Mouse (Mus musculus) midbrain, embryonic 16.5 days (tissue): ENCODE results near the gene 4933414I15Rik. TPM values are rescaled to one million over a fixed set of nuclear protein-coding genes. Genes with fewer than 3 reads are reported as not detected.

Source experiments
- ATAC-seq: fragments of 200-750 bp; cut with Nextera tagmentation; 2 replicates; pipeline ENCODE4 v1.8.0; 2017; ENCODE audit warnings: moderate TSS enrichment
- H3K27ac ChIP-seq: fragments of 300-500 bp; sonication (generic); 2 replicates; pipeline ENCODE4 v1.5.1; 2014; ENCODE audit warnings: mild to moderate bottlenecking, low read length, mixed read lengths
- H3K27me3 ChIP-seq: fragments of 300-500 bp; sonication (generic); 2 replicates; pipeline ENCODE4 v1.6.1; 2014; ENCODE audit warnings: low read depth, low read length, mixed read lengths; ENCODE audit not compliant: control insufficient read depth, insufficient read depth
- H3K36me3 ChIP-seq: fragments of 300-500 bp; sonication (generic); 2 replicates; pipeline ENCODE4 v1.6.1; 2014; ENCODE audit warnings: mild to moderate bottlenecking, low read length, moderate library complexity, mixed read lengths; ENCODE audit not compliant: control insufficient read depth, insufficient read depth
- H3K4me1 ChIP-seq: fragments of 300-500 bp; sonication (generic); 2 replicates; pipeline ENCODE4 v1.6.1; 2014; ENCODE audit warnings: mild to moderate bottlenecking, low read length, mixed read lengths; ENCODE audit not compliant: control insufficient read depth, insufficient read depth
- H3K4me2 ChIP-seq: fragments of 300-500 bp; sonication (generic); 2 replicates; pipeline ENCODE4 v1.6.1; 2014; ENCODE audit warnings: mild to moderate bottlenecking, low read length, mixed read lengths
- H3K4me3 ChIP-seq: fragments of 300-500 bp; sonication (generic); 2 replicates; pipeline ENCODE4 v1.5.1; 2014; ENCODE audit warnings: low read depth, mild to moderate bottlenecking, low read length, moderate library complexity, mixed read lengths
- H3K9ac ChIP-seq: fragments of 300-500 bp; sonication (generic); 2 replicates; pipeline ENCODE4 v1.6.1; 2014; ENCODE audit warnings: low read depth, low read length, mixed read lengths
- H3K9me3 ChIP-seq: fragments of 300-500 bp; sonication (generic); replicated peaks from 2 replicates; pipeline ENCODE4 v1.6.1; 2014; ENCODE audit warnings: mild to moderate bottlenecking, low read length, mixed read lengths; ENCODE audit not compliant: control insufficient read depth, poor library complexity, severe bottlenecking
- WGBS: fragments of 180-500 bp; shearing (Covaris S2); extraction: QIAGEN DNeasy Blood & Tissue Kit; methylation state at CpG from one replicate; pipeline ENCODE4 v1.1.7; 2014; 5-methylcytosine and 5-hydroxymethylcytosine counted together
- polyA plus RNA-seq: library from polyadenylated mRNA; unstranded; fragments of >200 nt; fragmentation: Nextera tagmentation; extraction: Ambion mirVana; gene quantifications from 2 replicates; pipeline ENCODE4 v1.2.1, GENCODE M21; 2015

Gene 4933414I15Rik
- not detected in 2 replicates for polyA plus RNA-seq

DNA sequence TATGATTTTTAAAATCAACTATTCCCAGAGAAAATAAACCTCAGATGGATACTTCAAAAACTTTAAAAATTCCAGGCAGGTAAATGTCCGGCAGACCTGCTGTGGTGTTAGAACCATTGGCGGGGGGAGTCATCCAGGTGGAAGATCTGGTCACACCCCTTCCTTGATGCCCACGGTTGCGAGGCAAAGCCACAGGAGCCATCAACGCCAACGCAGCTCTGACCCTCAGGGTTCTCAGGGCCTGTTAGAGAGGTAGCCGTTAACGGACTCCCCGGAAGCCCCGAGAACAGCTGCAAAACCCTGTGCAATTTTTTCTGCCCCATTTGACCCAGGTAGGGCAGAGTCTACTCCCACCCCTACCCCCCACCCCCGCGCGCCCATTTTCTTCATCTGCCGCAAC, at the start of gene 4933414I15Rik:
Gene 4933414I15Rik, minus strand, starts transcription at position 260 of the 400 bp plus-strand sequence.
- 79% methylated on average over 14 of the region's 14 CpGs for WGBS
- H3K4me1 ChIP-seq, result no peaks in the 10 kb centered on the region

DNA sequence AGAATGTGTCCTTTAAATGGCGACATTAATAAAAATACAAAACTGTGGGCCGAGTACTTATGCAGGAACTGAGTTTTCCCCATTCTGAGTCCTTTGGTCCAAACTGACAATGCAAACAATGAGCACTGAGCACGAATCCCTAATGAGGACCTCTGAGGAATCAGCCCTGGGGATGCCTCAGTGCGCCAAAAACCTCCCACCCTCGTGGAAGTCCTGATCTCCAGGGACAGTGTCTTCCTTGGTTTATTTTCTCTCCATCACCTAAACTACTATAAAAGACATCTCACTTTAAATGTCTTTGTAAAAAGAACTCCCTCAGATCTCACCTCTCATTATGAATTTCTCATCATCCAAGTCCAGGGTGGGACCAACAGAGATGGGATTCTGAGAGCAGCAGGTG, 38.1 kb upstream of the 4933414I15Rik start, which contains the start of gene Olfr1377:
Gene Olfr1377, plus strand, starts transcription at position 301 of the 400 bp plus-strand sequence.
- ATAC-seq, result no peak
- no peaks in the 10 kb centered on the region for H3K36me3 ChIP-seq
- H3K4me1 ChIP-seq, result no peaks in the 10 kb centered on the region
- no peak within 1 kb of the TSS for H3K4me3 ChIP-seq
- H3K9ac ChIP-seq, result no peak within 1 kb of the TSS
- no peaks in the 10 kb centered on the region for H3K9me3 ChIP-seq
- WGBS, result 68% methylated on average over 5 of the region's 5 CpGs
- H3K27ac ChIP-seq, result no peak within 1 kb of the TSS
- no peak within 1 kb of the TSS for H3K4me2 ChIP-seq
- H3K27me3 ChIP-seq, result no peaks in the 10 kb centered on the region

More for the DNA sequence above, at the start of gene 4933414I15Rik:
- Histone ChIP-seq H3K27ac (no peak within 1 kb of the TSS), H3K4me3 (no peak within 1 kb of the TSS), H3K9me3 (no peaks in the 10 kb centered on the region), H3K27me3 (no peaks in the 10 kb centered on the region), H3K36me3 (no peaks in the 10 kb centered on the region), H3K9ac (no peak within 1 kb of the TSS), H3K4me2 (no peak within 1 kb of the TSS)
- ATAC-seq, result no peak

DNA sequence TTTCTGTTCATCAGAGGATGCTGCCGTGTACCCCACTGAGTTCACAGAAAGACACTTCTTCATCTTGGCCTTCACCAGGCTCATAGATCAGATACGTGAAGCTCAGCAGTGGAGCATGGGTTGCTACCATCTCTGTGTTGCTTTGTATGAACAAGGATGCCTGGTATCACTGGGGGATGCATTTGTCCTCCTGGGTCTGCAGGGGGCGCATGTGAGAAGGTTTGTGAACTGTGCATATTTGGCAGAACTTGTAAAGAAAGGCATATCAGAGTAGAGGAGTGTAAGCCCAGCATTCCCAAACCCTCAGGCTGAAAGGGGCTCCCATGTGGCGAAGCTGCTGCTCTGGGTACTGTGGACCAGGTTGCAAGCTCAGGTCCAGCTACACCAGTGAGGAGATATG, 33.7 kb upstream of the 4933414I15Rik start:
- ATAC-seq, result no peak
- no peaks in the 10 kb centered on the region for H3K9me3 ChIP-seq
- H3K4me3 ChIP-seq, result no peak overlapping the region
- H3K27me3 ChIP-seq, result no peaks in the 10 kb centered on the region
- no peak overlapping the region for H3K27ac ChIP-seq
- 65% methylated on average over 4 of the region's 4 CpGs for WGBS
- no peak overlapping the region for H3K9ac ChIP-seq
- no peak overlapping the region for H3K4me2 ChIP-seq
- H3K4me1 ChIP-seq, result no peaks in the 10 kb centered on the region
- no peaks in the 10 kb centered on the region for H3K36me3 ChIP-seq

DNA sequence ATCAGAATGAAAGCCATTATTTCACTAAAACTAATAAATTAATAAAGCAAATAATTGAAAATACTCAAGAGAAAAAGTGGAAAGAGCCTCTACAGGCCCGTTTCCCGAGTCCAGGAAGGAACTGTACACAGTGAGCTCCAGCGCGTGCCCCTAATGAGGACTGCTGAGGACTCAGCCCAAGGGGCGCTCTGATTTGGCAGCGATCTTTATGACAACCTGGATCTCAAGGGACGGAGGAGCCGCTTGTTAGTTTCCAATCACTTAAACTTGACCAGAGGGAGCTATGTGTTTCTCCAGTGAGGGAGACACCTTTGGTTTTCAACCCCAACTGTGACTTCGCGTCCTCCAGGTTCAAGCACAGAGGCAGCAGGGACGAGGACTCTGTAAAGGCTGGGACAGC, 22.7 kb upstream of the 4933414I15Rik start, which contains the start of gene Olfr1378:
Gene Olfr1378, plus strand, starts transcription at position 301 of the 400 bp plus-strand sequence.
- no peak for ATAC-seq
- no peak within 1 kb of the TSS for H3K9ac ChIP-seq
- H3K27ac ChIP-seq, result no peak within 1 kb of the TSS
- H3K36me3 ChIP-seq, result no peaks in the 10 kb centered on the region
- no peak within 1 kb of the TSS for H3K4me3 ChIP-seq
- no peaks in the 10 kb centered on the region for H3K27me3 ChIP-seq
- no peaks in the 10 kb centered on the region for H3K4me1 ChIP-seq
- H3K9me3 ChIP-seq, result no peaks in the 10 kb centered on the region
- 82% methylated on average over 11 of the region's 11 CpGs for WGBS
- H3K4me2 ChIP-seq, result no peak within 1 kb of the TSS

DNA sequence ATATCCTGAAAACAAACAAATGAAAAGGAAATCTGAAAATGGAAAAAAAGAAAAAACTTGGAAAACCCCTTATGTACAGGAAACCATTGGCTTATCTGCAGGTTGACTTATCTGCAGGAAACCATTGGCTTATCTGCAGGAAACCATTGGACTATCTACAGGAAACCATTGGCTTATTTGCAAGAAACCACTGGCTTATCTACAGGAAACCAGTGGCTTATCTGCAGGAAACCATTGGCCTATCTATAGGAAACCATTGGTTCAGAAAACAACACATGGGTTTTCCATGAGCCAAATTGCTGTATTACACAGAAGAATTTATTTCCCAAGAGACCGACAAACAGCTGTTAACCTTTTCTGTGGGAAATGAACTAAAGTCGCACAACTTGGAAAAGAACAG, 21.3 kb upstream of the 4933414I15Rik start:
- no peaks in the 10 kb centered on the region for H3K36me3 ChIP-seq
- H3K4me2 ChIP-seq, result no peak overlapping the region
- no peaks in the 10 kb centered on the region for H3K4me1 ChIP-seq
- WGBS, result 86% methylated on average over 2 of the region's 2 CpGs
- no peak for ATAC-seq
- no peak overlapping the region for H3K9ac ChIP-seq
- H3K9me3 ChIP-seq, result no peaks in the 10 kb centered on the region
- H3K27me3 ChIP-seq, result no peaks in the 10 kb centered on the region
- no peak overlapping the region for H3K27ac ChIP-seq
- no peak overlapping the region for H3K4me3 ChIP-seq

DNA sequence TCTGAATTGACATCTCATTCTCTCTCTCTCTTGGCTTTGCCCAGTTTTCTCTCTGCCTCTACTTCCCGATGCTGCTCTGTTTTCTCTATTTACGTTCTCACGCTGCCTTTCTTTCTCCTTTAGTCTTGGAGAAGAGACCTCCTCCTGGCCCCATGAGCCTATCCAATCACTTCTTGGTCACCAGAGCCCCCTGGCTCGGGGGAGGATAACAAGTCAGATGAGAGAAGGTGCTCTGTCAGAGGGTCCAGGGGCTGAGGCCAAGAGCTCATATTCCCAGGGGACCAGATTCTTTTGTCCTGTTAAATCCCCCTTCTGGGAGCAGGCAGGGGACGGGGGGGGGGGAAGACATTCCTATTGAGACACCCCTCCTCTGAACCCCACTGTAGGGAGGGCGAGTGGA, 10.1 kb upstream of the 4933414I15Rik start, which contains the start of gene Prop1:
Gene Prop1, minus strand, starts transcription at position 101 of the 400 bp plus-strand sequence.
- Histone ChIP-seq H3K9ac (no peak within 1 kb of the TSS), H3K27me3 (no peaks in the 10 kb centered on the region), H3K36me3 (no peaks in the 10 kb centered on the region), H3K27ac (no peak within 1 kb of the TSS), H3K4me2 (no peak within 1 kb of the TSS), H3K4me1 (no peaks in the 10 kb centered on the region), H3K9me3 (no peaks in the 10 kb centered on the region), H3K4me3 (no peak within 1 kb of the TSS)
- 66% methylated on average over 6 of the region's 6 CpGs for WGBS
- ATAC-seq, result no peak

DNA sequence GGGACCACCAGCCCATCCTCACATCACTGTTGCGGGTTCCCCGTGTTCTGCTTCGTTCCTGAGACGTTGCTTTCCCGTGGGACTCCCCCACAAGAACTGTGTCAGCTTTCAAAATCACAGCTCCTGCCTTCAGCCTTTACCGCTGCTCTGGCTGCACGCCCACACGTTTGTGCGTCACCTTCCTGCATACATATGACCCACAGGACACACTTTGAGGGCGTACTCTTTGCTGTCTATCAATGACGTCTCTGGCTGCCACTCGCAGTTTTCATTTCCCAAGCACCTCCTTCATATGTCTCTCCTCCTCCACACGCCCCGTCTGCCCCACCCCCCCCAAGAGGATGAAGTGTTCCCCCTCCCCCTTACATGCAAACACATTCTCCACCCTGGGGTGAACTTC, 8.7 kb upstream of the 4933414I15Rik start:
- WGBS, result 62% methylated on average over 14 of the region's 14 CpGs

DNA sequence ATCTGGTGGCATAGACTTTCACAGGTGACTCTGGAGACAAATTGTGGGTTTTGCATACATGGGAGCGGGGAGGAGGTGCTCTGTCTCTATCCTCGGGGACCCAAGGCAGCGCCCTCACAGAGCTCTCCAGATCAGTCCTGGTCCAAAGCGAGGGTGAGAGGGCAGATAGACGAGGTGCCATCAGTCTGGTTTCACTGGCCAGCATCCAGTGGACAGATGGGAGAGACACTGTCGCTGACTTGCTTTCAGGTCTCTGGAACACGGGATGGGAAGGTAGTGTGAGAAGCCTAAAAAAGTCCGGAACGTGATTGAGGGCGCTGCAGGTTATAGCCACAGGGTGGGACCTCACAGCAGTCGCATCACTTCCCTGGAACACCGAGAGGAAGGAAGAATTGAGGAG, 1.2 kb downstream of the 4933414I15Rik start:
- WGBS, result 76% methylated on average over 12 of the region's 12 CpGs
- Histone ChIP-seq H3K4me1 (no peaks in the 10 kb centered on the region), H3K4me2 (no peak overlapping the region), H3K27me3 (no peaks in the 10 kb centered on the region), H3K4me3 (no peak overlapping the region), H3K27ac (no peak overlapping the region), H3K9ac (no peak overlapping the region), H3K36me3 (no peaks in the 10 kb centered on the region), H3K9me3 (no peaks in the 10 kb centered on the region)
- no peak for ATAC-seq

More for the DNA sequence above, 8.7 kb upstream of the 4933414I15Rik start:
- Histone ChIP-seq H3K27me3 (no peaks in the 10 kb centered on the region), H3K27ac (no peak overlapping the region), H3K9me3 (no peaks in the 10 kb centered on the region), H3K4me1 (no peaks in the 10 kb centered on the region), H3K36me3 (no peaks in the 10 kb centered on the region), H3K4me3 (no peak overlapping the region), H3K9ac (no peak overlapping the region), H3K4me2 (no peak overlapping the region)
- no peak for ATAC-seq

DNA sequence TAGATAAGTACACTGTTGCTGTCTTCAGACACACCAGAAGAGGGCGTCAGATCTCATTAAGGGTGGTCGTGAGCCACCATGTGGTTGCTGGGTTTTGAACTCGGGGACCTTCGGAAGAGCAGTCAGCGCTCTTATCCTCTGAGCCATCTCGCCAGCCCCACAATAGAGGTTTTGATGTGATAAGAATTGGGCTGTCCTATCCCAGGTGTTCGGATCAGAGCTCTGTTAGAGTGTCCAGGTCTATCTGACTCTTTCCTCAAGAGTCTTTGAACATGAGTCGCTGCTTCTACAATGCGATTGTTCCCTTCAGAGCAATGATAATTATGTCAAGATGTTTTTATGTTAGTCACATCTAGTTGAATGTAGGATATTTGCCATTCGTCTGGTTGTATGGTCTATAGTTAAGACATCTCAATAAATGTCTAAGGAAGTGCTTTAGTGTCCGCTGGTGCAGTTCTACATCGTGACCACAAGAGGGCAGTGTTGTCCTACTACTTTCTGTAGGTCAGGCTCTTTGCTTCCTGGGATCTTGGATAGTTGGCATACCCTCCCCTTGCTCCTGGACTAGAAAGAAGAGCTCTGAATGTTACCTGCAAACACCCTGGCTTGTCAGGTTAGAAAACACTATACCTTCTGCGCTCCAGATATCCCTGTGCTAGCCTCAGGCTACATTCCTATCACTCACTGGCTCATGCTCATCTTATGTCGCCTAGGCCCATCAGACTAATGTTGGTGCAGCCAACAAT, 3.8 kb downstream of the 4933414I15Rik start:
- Histone ChIP-seq H3K4me2 (no peak overlapping the region), H3K4me3 (no peak overlapping the region), H3K27me3 (no peaks in the 10 kb centered on the region), H3K4me1 (no peaks in the 10 kb centered on the region), H3K36me3 (no peaks in the 10 kb centered on the region), H3K9me3 (no peaks in the 10 kb centered on the region), H3K9ac (no peak overlapping the region), H3K27ac (no peak overlapping the region)
- 39% methylated on average over 14 of the region's 14 CpGs for WGBS
- peak; percentile 73 for ATAC-seq
